Mouse (Mus musculus) left cerebral cortex, adult 2 months (tissue): ENCODE measurements around the gene Dbnl. TPM values are rescaled to one million over a fixed set of nuclear protein-coding genes. Genes with fewer than 3 reads are reported as not detected.

Experiments
- DNase-seq, 2 experiments: peaks; one replicate each; pipeline ENCODE4 v3.0.0; 2021 to 2022; ENCODE audit warnings: low spot score in 2 of 2, mixed read lengths in 1 of 2; ENCODE audit errors: extremely low spot score in 1 of 2
- H3K27ac ChIP-seq: fragments of 200-600 bp; 2 replicates; pipeline ENCODE4 v1.8.1; 2022
- H3K4me3 ChIP-seq: fragments of 200-600 bp; 2 replicates; pipeline ENCODE4 v1.8.1; 2022
- CTCF ChIP-seq: fragments of 200-600 bp; IDR thresholded peaks from 2 replicates; pipeline ENCODE4 v1.8.1; 2022; ENCODE audit warnings: antibody characterized with exemption, mild to moderate bottlenecking, moderate library complexity
- intact Hi-C: fragments of 180-260 bp; cut with DNase I; formaldehyde crosslinking; loops from one replicate; pipeline ENCODE4 v1.15.1; 2025
- total RNA-seq, 2 experiments: library from RNA; stranded (reverse); gene quantifications; 2 replicates each; pipeline ENCODE4 v1.2.3; 2021

Dbnl gene
- total RNA-seq, 2 experiments from 2014 or later, result 68.0 to 68.4 TPM

DNA sequence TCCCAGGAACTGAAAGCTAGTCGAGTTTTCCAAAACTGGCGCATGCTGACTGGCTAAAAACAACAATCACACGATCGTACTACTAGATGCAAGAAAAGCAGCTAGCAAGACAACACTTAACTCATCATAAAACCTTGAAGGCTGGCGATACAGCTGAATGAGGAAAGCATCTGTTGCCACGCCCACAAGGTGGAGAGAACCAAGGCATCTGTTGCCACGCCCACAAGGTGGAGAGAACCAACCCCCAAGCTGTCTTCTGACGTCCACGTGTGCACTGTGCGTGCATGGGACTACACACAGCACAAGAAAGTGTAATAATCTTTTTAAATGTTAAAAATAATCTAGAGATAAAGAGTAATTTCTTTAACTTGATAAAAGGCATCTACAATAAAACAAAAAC is 25.1 kb downstream of the Dbnl start:
- intact Hi-C loops, result no loop called here
- no peak overlapping the region for H3K27ac ChIP-seq
- TF ChIP-seq CTCF, result no peak
- no peak overlapping the region for H3K4me3 ChIP-seq
- DNase-seq, result no peak

DNA sequence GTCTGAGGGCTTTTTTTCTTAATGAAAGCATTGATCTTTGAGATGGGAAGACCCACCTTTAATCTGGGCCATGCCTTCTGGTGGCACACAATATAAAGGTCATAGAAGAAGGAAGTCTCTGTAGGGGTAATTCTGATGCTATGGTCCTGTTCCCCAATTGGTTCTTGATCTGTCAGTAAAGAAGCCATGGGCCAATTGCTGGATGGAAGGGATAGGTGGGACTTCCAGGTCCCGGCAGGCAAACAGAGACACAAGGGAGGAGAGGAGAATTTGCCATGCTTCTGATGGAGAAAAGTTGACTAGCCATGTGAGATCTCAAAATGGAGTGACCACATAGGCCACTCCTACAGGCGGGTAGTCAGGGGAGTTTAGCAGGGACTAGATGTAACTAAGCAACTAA is 30.9 kb downstream of the Dbnl start:
- no peak for DNase-seq
- no peak overlapping the region for H3K4me3 ChIP-seq
- intact Hi-C loops, result no loop called here
- H3K27ac ChIP-seq, result no peak overlapping the region
- TF ChIP-seq CTCF, result no peak

DNA sequence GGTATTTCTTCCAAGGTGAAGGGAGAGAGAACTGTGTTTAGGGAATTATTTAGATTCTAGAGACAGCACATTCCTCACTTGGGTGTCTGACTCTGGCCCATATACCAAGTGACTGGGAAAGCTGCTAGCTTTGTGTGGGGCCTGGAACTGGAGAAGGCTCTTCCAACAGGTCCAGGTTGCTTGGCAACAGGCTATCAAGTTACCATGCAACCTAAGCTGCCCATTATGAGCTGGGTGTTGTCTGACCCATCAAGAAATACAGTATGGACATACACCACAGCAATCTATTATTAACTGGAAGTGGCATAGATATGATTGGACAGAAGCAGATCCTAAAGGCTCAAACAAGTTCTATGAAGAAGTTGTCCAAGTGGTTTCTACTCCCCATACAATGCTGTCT is 37.1 kb downstream of the Dbnl start:
- TF ChIP-seq CTCF, result no peak
- H3K4me3 ChIP-seq, result no peak overlapping the region
- DNase-seq, result no peak
- intact Hi-C loops, result loop anchor here (10.0 kb wide), 1 partner anchor 409 kb away; the partner anchor contains the start of gene Npc1l1
- H3K27ac ChIP-seq, result no peak overlapping the region

DNA sequence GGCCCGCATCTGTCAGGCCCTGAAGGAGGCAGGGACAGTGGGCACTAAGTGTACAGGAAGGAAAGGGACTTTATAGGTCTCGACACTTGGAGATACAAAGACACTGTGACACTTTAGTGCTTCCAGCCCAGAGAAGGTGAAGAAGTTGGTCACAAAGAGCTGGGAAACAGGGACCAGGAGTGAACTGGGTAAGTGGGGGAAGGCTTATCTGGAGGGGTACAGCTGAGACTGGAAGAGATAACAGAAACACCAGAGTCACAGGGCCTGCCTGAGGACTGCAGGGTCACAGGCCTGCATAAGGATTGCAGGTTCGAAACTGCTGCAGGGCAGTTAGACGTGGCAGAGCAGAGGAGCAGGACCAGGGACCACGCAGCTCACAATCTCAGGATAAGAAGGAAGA is 39.6 kb downstream of the Dbnl start:
- DNase-seq, result no peak
- H3K4me3 ChIP-seq, result no peak overlapping the region
- TF ChIP-seq CTCF, result no peak
- intact Hi-C loops, result loop anchor here (10.0 kb wide), 1 partner anchor 407 kb away; the partner anchor contains the start of gene Npc1l1
- H3K27ac ChIP-seq, result no peak overlapping the region

DNA sequence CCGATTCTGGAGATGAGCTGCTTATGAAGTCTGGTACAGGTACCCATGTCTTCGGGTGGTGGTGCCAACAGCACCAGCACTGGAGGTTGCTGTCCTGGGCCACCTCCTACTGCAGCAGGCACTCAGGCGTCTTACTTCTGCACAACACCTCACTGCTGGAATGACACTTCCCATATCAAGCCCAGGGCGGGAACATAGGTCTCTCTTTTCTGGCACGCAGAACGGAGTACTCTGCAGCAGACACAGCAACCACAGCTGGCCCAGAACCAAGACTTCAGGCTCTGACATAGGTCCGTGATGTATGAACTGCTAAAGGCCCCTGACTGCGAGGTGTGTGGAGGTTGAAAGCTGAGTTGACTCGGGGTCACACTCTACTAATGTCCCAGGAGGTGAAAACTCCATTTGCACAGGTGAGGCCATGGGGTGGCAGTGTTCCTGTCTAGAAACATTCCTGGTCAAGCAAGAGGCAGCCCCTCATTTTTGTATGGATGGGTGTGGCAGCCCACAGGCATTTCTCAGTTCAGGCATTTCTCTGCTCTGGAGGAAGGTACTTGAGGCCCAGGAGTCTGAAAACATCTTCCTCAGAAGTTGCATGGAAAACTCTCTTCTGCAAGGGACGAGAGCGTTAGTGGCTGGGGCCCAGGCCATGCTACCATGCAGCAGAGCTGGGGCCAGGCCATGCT is 40.4 kb downstream of the Dbnl start:
- Histone ChIP-seq H3K4me3 (no peak overlapping the region), H3K27ac (no peak overlapping the region)
- TF ChIP-seq CTCF, result no peak
- intact Hi-C loops, result loop anchor here (10.0 kb wide), 1 partner anchor 406 kb away; the partner anchor contains the start of gene Npc1l1
- DNase-seq, result no peak

DNA sequence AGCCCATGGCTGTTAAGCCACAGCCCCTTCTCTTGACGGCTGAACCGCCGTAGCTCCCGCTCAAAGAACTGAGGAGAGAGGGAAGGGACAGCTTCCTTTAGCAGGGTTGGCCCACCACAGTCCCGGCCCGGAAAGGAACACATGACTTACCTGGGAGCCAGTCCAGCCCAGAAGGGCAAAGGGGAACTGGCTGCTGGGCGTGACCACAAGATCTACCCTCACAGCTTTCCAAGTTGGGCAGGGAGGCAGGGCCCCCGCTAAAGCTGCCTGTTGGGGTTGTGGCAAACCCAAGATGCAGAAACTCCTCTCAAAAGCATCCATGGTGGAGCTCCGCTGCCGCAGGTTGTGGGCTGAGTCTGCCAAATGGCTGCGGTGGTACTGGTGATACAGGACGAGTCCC is 41.0 kb downstream of the Dbnl start:
- Histone ChIP-seq H3K4me3 (no peak overlapping the region), H3K27ac (no peak overlapping the region)
- no peak for TF ChIP-seq CTCF
- intact Hi-C loops, result loop anchor here (10.0 kb wide), 1 partner anchor 405 kb away; the partner anchor contains the start of gene Npc1l1
- no peak for DNase-seq

DNA sequence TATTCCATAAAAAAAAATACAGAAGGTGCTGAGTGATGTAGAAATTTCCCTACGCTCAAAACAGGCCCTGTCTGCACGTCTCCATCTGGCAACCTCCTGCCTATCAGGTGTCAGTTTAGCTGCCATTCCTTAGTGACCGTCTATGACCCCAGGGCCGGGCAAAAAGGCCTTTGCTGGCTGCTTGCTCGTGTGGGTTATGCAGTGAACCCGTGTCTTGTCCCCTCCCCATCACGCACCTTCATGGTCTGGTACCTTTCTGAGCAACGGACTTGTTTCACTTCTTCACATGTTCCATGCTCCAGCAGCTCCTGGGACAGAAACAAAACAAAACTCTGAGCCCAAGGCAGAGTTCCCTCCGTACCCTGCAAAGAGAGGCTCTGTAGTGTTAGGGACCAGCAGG is 46.2 kb downstream of the Dbnl start:
- intact Hi-C loops, result no loop called here

DNA sequence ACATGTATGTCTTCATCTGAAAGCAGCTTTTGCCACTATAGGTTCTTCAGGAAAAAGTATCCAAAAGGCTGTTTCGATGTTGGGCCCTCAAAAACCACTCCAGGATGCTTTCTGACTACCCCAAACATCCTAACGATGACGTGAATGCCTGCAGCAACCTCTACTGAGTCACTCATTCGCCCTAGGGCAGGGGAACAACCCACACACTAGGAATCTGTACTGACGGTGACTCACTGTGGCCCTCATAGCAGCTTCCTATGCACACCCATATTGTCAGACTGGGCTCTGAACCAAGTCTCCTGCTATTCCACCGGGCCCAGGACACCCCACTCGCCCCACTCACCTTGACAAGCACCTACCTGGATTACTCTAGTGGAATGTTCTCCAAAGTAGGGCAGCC is 46.8 kb downstream of the Dbnl start:
- Histone ChIP-seq H3K4me3 (no peak overlapping the region), H3K27ac (no peak overlapping the region)
- intact Hi-C loops, result no loop called here
- TF ChIP-seq CTCF, result no peak
- DNase-seq, result no peak

More for the DNA sequence above, 46.2 kb downstream of the Dbnl start:
- TF ChIP-seq CTCF, result no peak
- no peak for DNase-seq
- Histone ChIP-seq H3K4me3 (no peak overlapping the region), H3K27ac (no peak overlapping the region)

DNA sequence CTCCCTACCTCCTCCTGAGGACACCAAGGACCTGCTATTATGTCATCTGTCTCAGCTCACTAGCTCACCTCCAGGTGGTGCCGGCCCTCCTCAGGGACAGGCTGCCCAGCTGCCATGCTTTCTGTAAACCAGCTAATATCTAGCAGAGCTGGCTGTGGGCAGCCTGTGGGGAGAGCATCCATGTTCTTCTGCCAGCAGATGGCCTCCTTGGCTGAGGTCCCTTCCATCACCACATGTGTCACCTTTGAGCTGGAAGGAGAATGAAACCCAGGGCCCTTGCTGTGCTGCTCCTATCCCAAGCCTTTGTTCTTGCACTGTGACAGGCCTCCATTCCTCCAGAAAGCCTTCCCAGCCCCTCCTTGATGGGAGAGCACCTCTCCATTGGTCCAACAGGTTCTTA is 47.8 kb downstream of the Dbnl start:
- intact Hi-C loops, result loop anchor here (2.0 kb wide), 2 partner anchors 43 to 47 kb away; partner anchors contain the start of genes Dbnl and Pold2
- no peak for DNase-seq
- Histone ChIP-seq H3K4me3 (no peak overlapping the region), H3K27ac (no peak overlapping the region)
- peak; percentile 29 for TF ChIP-seq CTCF

DNA sequence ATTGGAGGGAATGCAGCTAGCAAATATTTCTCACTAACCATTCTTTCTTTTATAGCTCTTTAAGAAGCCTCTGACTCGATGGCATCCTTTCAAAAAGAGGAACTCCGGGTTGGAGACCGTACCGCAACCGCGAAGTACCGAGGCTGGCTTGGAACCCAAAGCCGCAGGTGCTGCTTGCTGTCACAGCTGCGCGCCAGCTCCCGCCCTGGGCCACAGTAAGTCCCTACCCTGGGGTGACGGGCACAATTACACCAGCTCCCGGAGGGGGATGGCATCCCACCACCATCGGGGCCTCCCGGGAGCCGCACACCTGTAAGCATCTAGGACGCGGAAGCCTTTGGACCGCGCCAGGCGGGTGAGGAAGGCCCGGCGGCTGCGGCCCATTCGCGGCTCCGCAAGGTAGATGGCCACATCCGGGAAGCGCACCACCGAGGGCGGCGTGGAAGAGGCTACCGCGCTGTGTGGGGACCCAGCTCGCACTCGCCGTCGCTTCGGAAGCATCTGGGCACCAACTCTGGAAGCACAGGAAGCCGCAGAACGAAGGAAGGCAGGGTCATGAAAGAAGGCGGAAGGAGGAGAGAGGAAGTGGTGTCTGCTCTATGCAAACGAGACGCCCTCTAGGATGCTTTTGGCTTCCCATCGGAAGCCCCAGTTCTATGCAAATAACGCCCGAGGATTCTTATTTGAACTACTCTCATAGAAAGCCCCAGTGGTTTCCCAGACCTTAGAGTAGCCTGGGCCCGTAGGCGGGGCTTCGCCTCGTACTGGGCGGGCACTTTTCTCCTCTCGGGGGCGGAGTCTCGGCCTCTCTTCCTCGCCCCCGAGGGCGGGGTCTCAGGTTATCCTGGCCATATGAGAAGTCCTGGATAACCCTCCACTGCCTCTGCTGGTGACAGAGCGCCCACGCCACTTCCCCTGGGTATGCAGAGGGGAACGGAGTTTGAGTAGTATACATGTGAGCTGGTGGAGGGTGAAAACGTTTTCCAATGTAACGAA is 49.3 kb downstream of the Dbnl start, which contains the start of gene Polm:
Polm (minus strand) TSS at position 766 of the 996 bp plus-strand sequence.
- H3K27ac ChIP-seq, result peak within 1 kb of the TSS; percentile 87
- TF ChIP-seq CTCF, result peak; percentile 63
- intact Hi-C loops, result loop anchor here (2.0 kb wide), 2 partner anchors 41 to 49 kb away; partner anchors contain the start of genes Dbnl and Pold2
- DNase-seq, result peak; percentile 80 to 86
- H3K4me3 ChIP-seq, result peak within 1 kb of the TSS; percentile 71

DNA sequence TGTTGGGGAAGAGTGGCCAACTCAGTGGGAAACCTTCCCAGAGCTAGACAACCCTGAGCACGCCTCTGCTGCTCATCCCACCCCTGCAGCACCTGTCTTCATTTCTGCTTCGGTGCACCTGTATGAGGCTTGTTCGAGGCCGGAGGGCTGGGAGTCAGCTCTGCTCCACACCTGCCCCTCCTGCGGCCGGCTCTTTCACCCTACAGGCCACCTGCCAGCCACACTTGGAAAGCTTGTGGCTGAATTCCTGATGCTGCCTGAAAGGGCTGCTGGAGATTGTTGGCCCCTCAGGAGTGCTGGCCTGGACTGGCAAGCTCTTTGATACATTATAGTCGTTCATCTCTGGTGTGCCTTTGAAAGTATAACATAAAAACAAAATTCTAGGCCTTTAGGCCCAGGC is 52.1 kb downstream of the Dbnl start:
- intact Hi-C loops, result no loop called here
- no peak for DNase-seq
- TF ChIP-seq CTCF, result no peak

DNA sequence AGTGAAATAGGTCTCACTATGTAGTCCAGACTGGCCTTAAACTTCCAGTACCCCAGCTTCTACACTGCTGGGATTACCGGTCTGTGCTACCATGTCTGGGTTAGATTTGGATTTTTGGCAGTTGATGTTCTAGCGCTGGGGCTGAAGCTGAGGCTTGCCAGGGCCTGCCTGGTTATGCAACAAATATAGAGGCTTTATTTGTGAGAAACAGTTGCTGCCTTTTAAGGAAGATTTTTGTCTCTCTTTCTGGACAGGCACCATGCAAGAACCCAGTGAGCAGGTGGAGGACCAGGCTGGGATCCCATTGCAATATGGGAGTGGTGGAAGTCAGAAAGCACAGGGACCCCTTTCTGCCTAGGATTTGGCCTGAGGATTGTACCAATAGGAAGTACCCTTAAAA is 53.5 kb downstream of the Dbnl start:
- no peak for DNase-seq
- intact Hi-C loops, result no loop called here
- H3K27ac ChIP-seq, result no peak overlapping the region
- no peak overlapping the region for H3K4me3 ChIP-seq
- no peak for TF ChIP-seq CTCF

More for the DNA sequence above, 52.1 kb downstream of the Dbnl start:
- Histone ChIP-seq H3K27ac (no peak overlapping the region), H3K4me3 (no peak overlapping the region)
